In the genomic region with DNA sequence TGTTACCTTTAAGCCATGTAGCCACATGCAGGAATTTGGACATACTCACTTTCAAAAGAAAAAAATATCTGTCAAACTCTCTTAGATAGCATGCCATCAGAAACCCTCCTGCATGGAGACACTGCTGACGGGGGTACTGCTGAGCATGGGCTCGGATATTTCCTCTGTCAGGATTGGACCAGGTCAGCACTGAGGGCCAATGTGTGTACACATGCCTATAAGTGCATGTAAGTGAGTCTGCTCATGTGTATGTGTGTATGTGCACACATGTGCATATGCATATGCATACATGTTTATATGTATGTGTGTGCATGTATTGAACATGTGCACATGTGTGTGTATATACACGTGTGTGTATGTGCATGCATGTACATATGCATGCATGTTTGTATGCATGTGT, we compare ENCODE assay signal across 19 mouse cellular contexts.
"Had no signal": no experiment of that assay in that cellular context is flagged by ENCODE, and none has a peak within 500 bp of the region (broad histone marks: within the 10 kb centered on the region; RNA-seq: fewer than 3 reads in every experiment).

No protein-coding gene starts in this region.

- H3K9me3 ChIP-seq: lung, embryonic 15.5 days; midbrain, embryonic 13.5 days; midbrain, embryonic 15.5 days; neural tube, embryonic 12.5 days had no signal

- DNase-seq: liver, postnatal 0 days; lung, adult 2 months; lung, postnatal 14 days; lung, postnatal 36 days; retina, postnatal 1 day; right cerebral cortex, adult 18-20 months; right cerebral cortex, postnatal 25 days; right cerebral cortex, postnatal 4 days; spleen, adult 18-20 months; thymus, adult 18-20 months; thymus, postnatal 14 days; thymus, postnatal 36 days had no signal

- H3K27me3 ChIP-seq: lung, embryonic 15.5 days; midbrain, embryonic 13.5 days; midbrain, embryonic 15.5 days; neural tube, embryonic 12.5 days had no signal

- H3K27ac ChIP-seq: lung, embryonic 15.5 days; macrophage; midbrain, embryonic 13.5 days; neural tube, embryonic 12.5 days had no signal

- H3K36me3 ChIP-seq: lung, embryonic 15.5 days; midbrain, embryonic 13.5 days; midbrain, embryonic 15.5 days; neural tube, embryonic 12.5 days had no signal

- ATAC-seq: liver, postnatal 0 days; lung, postnatal 0 days; midbrain, embryonic 13.5 days; midbrain, embryonic 15.5 days had no signal

- H3K4me2 ChIP-seq: lung, embryonic 15.5 days; midbrain, embryonic 11.5 days; midbrain, embryonic 13.5 days; midbrain, embryonic 15.5 days; neural tube, embryonic 12.5 days had no signal

- H3K4me1 ChIP-seq: lung, embryonic 15.5 days; midbrain, embryonic 13.5 days; midbrain, embryonic 15.5 days; neural tube, embryonic 12.5 days had no signal

- H3K4me3 ChIP-seq: lung, embryonic 15.5 days; midbrain, embryonic 13.5 days; midbrain, embryonic 15.5 days; neural tube, embryonic 12.5 days had no signal

- H3K9ac ChIP-seq: liver, postnatal 0 days; lung, embryonic 15.5 days; midbrain, embryonic 13.5 days; midbrain, embryonic 15.5 days; neural tube, embryonic 12.5 days had no signal
